Mouse (Mus musculus) gastrocnemius, postnatal 14 days (tissue): ENCODE measurements around the gene Tchp. TPM values are rescaled to one million over a fixed set of nuclear protein-coding genes. Genes with fewer than 3 reads are reported as not detected.

Experiments
- DNase-seq: peaks from one replicate; pipeline ENCODE4 v3.0.0; 2021; ENCODE audit warnings: mixed read lengths
- intact Hi-C: fragments of 180-260 bp; cut with DNase I; formaldehyde crosslinking; loops from one replicate; pipeline ENCODE4 v1.15.1; 2025; ENCODE audit warnings: low total_unique reads
- total RNA-seq, 2 experiments: library from RNA; stranded (reverse); gene quantifications; 2 replicates each; pipeline ENCODE4 v1.2.3; 2021

Tchp gene
- total RNA-seq, 2 experiments from 2014 or later: 3.4 to 3.5 TPM

GRCm38 (mm10) chr5:114730129-114730528, 22.6 kb downstream of the Tchp start:
- intact Hi-C loops: no loop called here
- no peak for DNase-seq

GRCm38 (mm10) chr5:114731498-114731897, 23.9 kb downstream of the Tchp start:
- intact Hi-C loops: no loop called here
- DNase-seq: no peak

- DNase-seq: no peak
- intact Hi-C loops: no loop called here
Observed at GRCm38 (mm10) chr5:114731969-114732368, 24.4 kb downstream of the Tchp start.

GRCm38 (mm10) chr5:114733606-114734005, 26.0 kb downstream of the Tchp start:
- intact Hi-C loops: no loop called here
- DNase-seq: no peak

- intact Hi-C loops: no loop called here
- DNase-seq: peak; percentile 38
Observed at GRCm38 (mm10) chr5:114737090-114737887, 29.7 kb downstream of the Tchp start.

GRCm38 (mm10) chr5:114738707-114739241, 31.2 kb downstream of the Tchp start:
- peak; percentile 69 for DNase-seq
- intact Hi-C loops: no loop called here

GRCm38 (mm10) chr5:114740595-114740994, 33.0 kb downstream of the Tchp start:
- DNase-seq: peak; percentile 43
- intact Hi-C loops: no loop called here

- DNase-seq: no peak
- intact Hi-C loops: no loop called here
Observed at GRCm38 (mm10) chr5:114742572-114742971, 35.0 kb downstream of the Tchp start.

- DNase-seq: no peak
- intact Hi-C loops: no loop called here
Observed at GRCm38 (mm10) chr5:114742998-114743696, 35.6 kb downstream of the Tchp start.

- intact Hi-C loops: no loop called here
- no peak for DNase-seq
Observed at GRCm38 (mm10) chr5:114743697-114744090, 36.1 kb downstream of the Tchp start.

GRCm38 (mm10) chr5:114745581-114745980, 38.0 kb downstream of the Tchp start:
- DNase-seq: no peak
- intact Hi-C loops: no loop called here

- intact Hi-C loops: no loop called here
Observed at GRCm38 (mm10) chr5:114746886-114747285, 39.3 kb downstream of the Tchp start.

GRCm38 (mm10) chr5:114747521-114747920, 40.0 kb downstream of the Tchp start:
- DNase-seq: no peak
- intact Hi-C loops: no loop called here

More at GRCm38 (mm10) chr5:114746886-114747285, 39.3 kb downstream of the Tchp start:
- no peak for DNase-seq

GRCm38 (mm10) chr5:114750325-114750724, 42.8 kb downstream of the Tchp start:
- DNase-seq: no peak
- intact Hi-C loops: no loop called here

- intact Hi-C loops: no loop called here
- no peak for DNase-seq
Observed at GRCm38 (mm10) chr5:114752397-114752796, 44.8 kb downstream of the Tchp start.

GRCm38 (mm10) chr5:114753384-114753783, 45.8 kb downstream of the Tchp start:
- DNase-seq: no peak
- intact Hi-C loops: no loop called here

GRCm38 (mm10) chr5:114759536-114760090, 52.1 kb downstream of the Tchp start:
- DNase-seq: no peak
- intact Hi-C loops: no loop called here

GRCm38 (mm10) chr5:114761980-114762379, 54.4 kb downstream of the Tchp start:
- intact Hi-C loops: no loop called here
- DNase-seq: no peak

- intact Hi-C loops: no loop called here
Observed at GRCm38 (mm10) chr5:114764812-114765735, 57.5 kb downstream of the Tchp start.

More at GRCm38 (mm10) chr5:114764812-114765735, 57.5 kb downstream of the Tchp start:
- DNase-seq: no peak
